Mouse (Mus musculus): ENCODE data around the gene 1700003F12Rik.
A peak's percentile ranks its signal among the peaks of the same experiment; 100 is the strongest.

The 1700003F12Rik gene

GRCm38 (mm10) chr2:154576876-154577743 is 30.2 kb downstream of the 1700003F12Rik start:
- no peak for DNase-seq (ENCODE audit: low spot score)

GRCm38 (mm10) chr2:154577744-154578067 is 30.8 kb downstream of the 1700003F12Rik start:
- no peak for DNase-seq (ENCODE audit: low spot score)

GRCm38 (mm10) chr2:154580586-154580985 is 33.7 kb downstream of the 1700003F12Rik start:
- DNase-seq (ENCODE audit: low spot score): no peak

- no peak for DNase-seq (ENCODE audit: low spot score)
Observed at GRCm38 (mm10) chr2:154581421-154581820, 34.5 kb downstream of the 1700003F12Rik start.

GRCm38 (mm10) chr2:154583906-154584872 is 37.3 kb downstream of the 1700003F12Rik start:
- DNase-seq (ENCODE audit: low spot score): no peak

GRCm38 (mm10) chr2:154584931-154585601 is 38.2 kb downstream of the 1700003F12Rik start:
- DNase-seq (ENCODE audit: low spot score): no peak

GRCm38 (mm10) chr2:154586405-154586804 is 39.5 kb downstream of the 1700003F12Rik start:
- DNase-seq (ENCODE audit: low spot score): no peak

- DNase-seq (ENCODE audit: low spot score): no peak
Observed at GRCm38 (mm10) chr2:154589051-154589450, 42.2 kb downstream of the 1700003F12Rik start.

GRCm38 (mm10) chr2:154591239-154591638 is 44.4 kb downstream of the 1700003F12Rik start:
- DNase-seq (ENCODE audit: low spot score): no peak

GRCm38 (mm10) chr2:154593025-154593424 is 46.1 kb downstream of the 1700003F12Rik start:
- peak; percentile 32 for DNase-seq (ENCODE audit: low spot score)

GRCm38 (mm10) chr2:154595775-154596174 is 48.9 kb downstream of the 1700003F12Rik start:
- DNase-seq (ENCODE audit: low spot score): no peak

GRCm38 (mm10) chr2:154597399-154597798 is 50.5 kb downstream of the 1700003F12Rik start:
- DNase-seq (ENCODE audit: low spot score): no peak

All from yolk sac, embryonic 10.5 days (tissue).